In genomic region chr17:29007641-29008325, GRCm38 (mm10) we compare ENCODE assay signal across 8 mouse cellular contexts. TPM values are rescaled to one million over a fixed set of nuclear protein-coding genes. Genes with fewer than 3 reads are reported as not detected.
A peak's percentile ranks its signal among the peaks of the same experiment; 100 is the strongest.
DNase-seq lines count a peak whose midpoint lies in the region; ATAC-seq lines count a peak whose summit lies in the region.

TSS of gene Stk38 (minus strand) at chr17:29007995.

- ATAC-seq in hindbrain, embryonic 11.5 days (ENCODE audit: low FRiP score), result peak; percentile 93

- H3K27ac ChIP-seq in hindbrain, embryonic 11.5 days (ENCODE audit: low read depth, low read length), result peak within 1 kb of the TSS; percentile 93

- peak within 1 kb of the TSS; percentile 96 for H3K9ac ChIP-seq in hindbrain, embryonic 11.5 days (ENCODE audit: low read depth, low read length)

- H3K4me3 ChIP-seq in hindbrain, embryonic 11.5 days (ENCODE audit: low read depth, low read length), result peak within 1 kb of the TSS; percentile 95

- H3K4me1 ChIP-seq in hindbrain, embryonic 11.5 days (replicated peaks; ENCODE audit: control insufficient read depth, insufficient read depth, low read length), result no peaks in the 10 kb centered on the region

- no peaks in the 10 kb centered on the region for H3K27me3 ChIP-seq in hindbrain, embryonic 11.5 days (ENCODE audit: control insufficient read depth, insufficient read depth, low read length)

- H3K4me2 ChIP-seq in hindbrain, embryonic 11.5 days (replicated peaks; ENCODE audit: low read depth, low read length), result peak within 1 kb of the TSS; percentile 56

- H3K9me3 ChIP-seq in hindbrain, embryonic 11.5 days (ENCODE audit: control insufficient read depth, low read length), result no peaks in the 10 kb centered on the region

- no peaks in the 10 kb centered on the region for H3K36me3 ChIP-seq in hindbrain, embryonic 11.5 days (ENCODE audit: control insufficient read depth, insufficient read depth, low read length)

- WGBS in hindbrain, embryonic 11.5 days, result under 1% methylated on average over 56 of the region's 65 CpGs

- DNase-seq in Muller cell, postnatal 12 days (ENCODE audit: inconsistent ontology term), result peak; percentile 92
- peak; percentile 93 for DNase-seq in cerebellum, adult 9-11 months
- peak; percentile 59 to 89 for DNase-seq in frontal cortex, adult 2 months (ENCODE audit: extremely low spot score in 1 of 2, low spot score in 1 of 2)
- DNase-seq in hindbrain, embryonic 11.5 days (ENCODE audit: low spot score), result peak; percentile 94
- peak; percentile 92 for DNase-seq in layer of hippocampus, postnatal 14 days (ENCODE audit: low spot score in 2 of 2)
- DNase-seq in lung, postnatal 14 days, result peak; percentile 93
- peak; percentile 71 for DNase-seq in retina, adult 2 months (ENCODE audit: low read depth, low spot score)
- DNase-seq in thymus, postnatal 36 days, result peak; percentile 97 to 98

RNA-seq across cellular contexts. Expression of gene Stk38, which starts in this region (rescaled TPM):
- polyA plus RNA-seq in frontal cortex, adult 2 months (2012; rRNA removed), result 80.7 and 86.2 TPM in 2 replicates
- 141 and 151 TPM in 2 replicates for polyA plus RNA-seq in hindbrain, embryonic 11.5 days (2014; fragmentation: Nextera tagmentation; extraction: Ambion mirVana)
- 10 to 100 TPM; 57.0 to 61.1 TPM for total RNA-seq in layer of hippocampus, postnatal 14 days (2021)

Comparison
In these comparisons a context has a peak if more than half of its experiments do, and no peak if none do; other contexts are left out.
1. Peak in every context shown above with its lines: DNase-seq, ATAC-seq, H3K4me3 ChIP-seq and H3K27ac ChIP-seq.